Mouse (Mus musculus) liver, embryonic 16.5 days (tissue): ENCODE measurements around the gene Smim9. TPM values are rescaled to one million over a fixed set of nuclear protein-coding genes. Genes with fewer than 3 reads are reported as not detected.
A peak's percentile ranks its signal among the peaks of the same experiment; 100 is the strongest.

Experiments used
- ATAC-seq: fragments of 200-750 bp; cut with Nextera tagmentation; 2 replicates; pipeline ENCODE4 v1.8.0; 2017; ENCODE audit warnings: low read depth, mild to moderate bottlenecking, moderate number of reproducible peaks, moderate library complexity
- H3K27ac ChIP-seq: fragments of 300-500 bp; sonication (generic); 2 replicates; pipeline ENCODE4 v1.5.1; 2014; ENCODE audit warnings: mild to moderate bottlenecking, low read length
- H3K27me3 ChIP-seq: fragments of 300-500 bp; sonication (generic); 2 replicates; pipeline ENCODE4 v1.6.1; 2014; ENCODE audit warnings: low read depth, low read length, mixed read lengths; ENCODE audit not compliant: control insufficient read depth, insufficient read depth
- H3K36me3 ChIP-seq: fragments of 300-500 bp; sonication (generic); 2 replicates; pipeline ENCODE4 v1.6.1; 2014; ENCODE audit warnings: mild to moderate bottlenecking; ENCODE audit not compliant: control insufficient read depth, insufficient read depth
- H3K4me1 ChIP-seq: fragments of 300-500 bp; sonication (generic); 2 replicates; pipeline ENCODE4 v1.6.1; 2014; ENCODE audit warnings: low read depth, low read length, mixed read lengths; ENCODE audit not compliant: control insufficient read depth
- H3K4me2 ChIP-seq: fragments of 300-500 bp; sonication (generic); 2 replicates; pipeline ENCODE4 v1.6.1; 2014; ENCODE audit warnings: low read depth, low read length, mixed read lengths
- H3K4me3 ChIP-seq: fragments of 300-500 bp; sonication (generic); 2 replicates; pipeline ENCODE4 v1.5.1; 2014; ENCODE audit warnings: low read depth, mild to moderate bottlenecking, low read length
- H3K9ac ChIP-seq: fragments of 300-500 bp; sonication (generic); 2 replicates; pipeline ENCODE4 v1.6.1; 2014; ENCODE audit warnings: low read depth, low read length
- H3K9me3 ChIP-seq: fragments of 300-500 bp; sonication (generic); replicated peaks from 2 replicates; pipeline ENCODE4 v1.6.1; 2016; ENCODE audit warnings: low read length; ENCODE audit not compliant: control insufficient read depth
- WGBS: fragments of 180-500 bp; shearing (Covaris S2); extraction: QIAGEN DNeasy Blood & Tissue Kit; methylation state at CpG from one replicate; pipeline ENCODE4 v1.1.7; 2014; ENCODE audit not compliant: insufficient replicate concordance; 5-methylcytosine and 5-hydroxymethylcytosine counted together
- polyA plus RNA-seq: library from polyadenylated mRNA; unstranded; fragments of >200 nt; fragmentation: Nextera tagmentation; extraction: Ambion mirVana; gene quantifications from 2 replicates; pipeline ENCODE4 v1.2.1, GENCODE M21; 2015

The Smim9 gene
- polyA plus RNA-seq, 1 experiment from 2014 or later = not detected

- H3K27ac ChIP-seq = peak within 1 kb of the TSS; percentile 94
- WGBS = 25% methylated on average over 36 of the region's 36 CpGs
Measured at GRCm38 (mm10) chrX:75130467-75131160, 33.0 kb downstream of the Smim9 start, which contains the start of gene Mpp1. Gene Mpp1 (minus strand): TSS chrX:75131016.

GRCm38 (mm10) chrX:75129474-75129873, 34.1 kb downstream of the Smim9 start:
- H3K4me3 ChIP-seq = peak overlapping the region; percentile 75
- ATAC-seq = peak; percentile 16; the same call in 1 of the 2 replicates
- H3K9me3 ChIP-seq = no peaks in the 10 kb centered on the region
- WGBS = 22% methylated on average over 2 of the region's 2 CpGs
- H3K36me3 ChIP-seq = peaks cover 11% of the 10 kb centered on the region
- peak overlapping the region; percentile 91 for H3K27ac ChIP-seq
- H3K9ac ChIP-seq = peak overlapping the region; percentile 59
- no peaks in the 10 kb centered on the region for H3K27me3 ChIP-seq
- H3K4me2 ChIP-seq = peak overlapping the region; percentile 55
- no peaks in the 10 kb centered on the region; the same call in none of the 2 replicates for H3K4me1 ChIP-seq

More at GRCm38 (mm10) chrX:75130467-75131160, 33.0 kb downstream of the Smim9 start, which contains the start of gene Mpp1:
- Histone ChIP-seq H3K9me3 (no peaks in the 10 kb centered on the region), H3K4me3 (peak within 1 kb of the TSS; percentile 75), H3K27me3 (no peaks in the 10 kb centered on the region), H3K36me3 (peaks cover under 1% of the 10 kb centered on the region), H3K4me1 (no peaks in the 10 kb centered on the region; the same call in none of the 2 replicates), H3K4me2 (peak within 1 kb of the TSS; percentile 62), H3K9ac (peak within 1 kb of the TSS; percentile 76)
- peak; percentile 98 for ATAC-seq

GRCm38 (mm10) chrX:75128333-75128980, 35.1 kb downstream of the Smim9 start:
- peak overlapping the region; percentile 78 for H3K27ac ChIP-seq
- no peaks in the 10 kb centered on the region for H3K9me3 ChIP-seq
- peak overlapping the region; percentile 50 for H3K4me3 ChIP-seq
- no peaks in the 10 kb centered on the region for H3K27me3 ChIP-seq
- peak overlapping the region; percentile 51 for H3K4me2 ChIP-seq
- no peak; the same call in 1 of the 2 replicates for ATAC-seq
- H3K36me3 ChIP-seq = peaks cover 11% of the 10 kb centered on the region
- peak overlapping the region; percentile 46 for H3K9ac ChIP-seq
- H3K4me1 ChIP-seq = no peaks in the 10 kb centered on the region; the same call in none of the 2 replicates

GRCm38 (mm10) chrX:75126893-75127292, 36.7 kb downstream of the Smim9 start:
- Histone ChIP-seq H3K9me3 (no peaks in the 10 kb centered on the region), H3K27ac (0 out of 2 replicates have a peak overlapping the region, but pooled peaks have one; percentile 19), H3K36me3 (peaks cover 14% of the 10 kb centered on the region), H3K4me2 (peak overlapping the region; percentile 51), H3K4me1 (no peaks in the 10 kb centered on the region; the same call in none of the 2 replicates), H3K27me3 (no peaks in the 10 kb centered on the region), H3K4me3 (no peak overlapping the region), H3K9ac (no peak overlapping the region)
- ATAC-seq = no peak

- Histone ChIP-seq H3K36me3 (peaks cover 16% of the 10 kb centered on the region), H3K4me1 (no peaks in the 10 kb centered on the region; the same call in 1 of the 2 replicates), H3K4me2 (no peak overlapping the region), H3K27me3 (no peaks in the 10 kb centered on the region), H3K4me3 (no peak overlapping the region), H3K27ac (no peak overlapping the region), H3K9me3 (no peaks in the 10 kb centered on the region), H3K9ac (no peak overlapping the region)
- ATAC-seq = no peak
- WGBS = 66% methylated on average over 3 of the region's 3 CpGs
Measured at GRCm38 (mm10) chrX:75125606-75126005, 38.0 kb downstream of the Smim9 start.

- Histone ChIP-seq H3K27me3 (no peaks in the 10 kb centered on the region), H3K36me3 (peaks cover 42% of the 10 kb centered on the region), H3K4me1 (peaks cover 13% of the 10 kb centered on the region; the same call in 1 of the 2 replicates), H3K4me3 (no peak overlapping the region), H3K9ac (no peak overlapping the region), H3K9me3 (no peaks in the 10 kb centered on the region), H3K4me2 (peak overlapping the region; percentile 30), H3K27ac (peak overlapping the region; percentile 84)
- ATAC-seq = peak; percentile 97
Measured at GRCm38 (mm10) chrX:75115550-75115949, 48.0 kb downstream of the Smim9 start.

GRCm38 (mm10) chrX:75102293-75102692, 61.3 kb downstream of the Smim9 start:
- no peak overlapping the region for H3K4me2 ChIP-seq
- peaks cover 27% of the 10 kb centered on the region for H3K36me3 ChIP-seq
- WGBS = 62% methylated on average over 6 of the region's 6 CpGs
- no peaks in the 10 kb centered on the region for H3K9me3 ChIP-seq
- no peak overlapping the region for H3K9ac ChIP-seq
- H3K4me3 ChIP-seq = no peak overlapping the region
- H3K27ac ChIP-seq = no peak overlapping the region
- no peaks in the 10 kb centered on the region for H3K27me3 ChIP-seq
- peak; percentile 45 for ATAC-seq
- H3K4me1 ChIP-seq = no peaks in the 10 kb centered on the region

- no peaks in the 10 kb centered on the region for H3K9me3 ChIP-seq
- peak overlapping the region; percentile 30; the same call in 1 of the 2 replicates for H3K4me2 ChIP-seq
- H3K4me3 ChIP-seq = no peak overlapping the region
- no peaks in the 10 kb centered on the region for H3K4me1 ChIP-seq
- H3K27ac ChIP-seq = no peak overlapping the region
- H3K36me3 ChIP-seq = peaks cover 5% of the 10 kb centered on the region
- ATAC-seq = no peak
- H3K9ac ChIP-seq = no peak overlapping the region
- no peaks in the 10 kb centered on the region for H3K27me3 ChIP-seq
- WGBS = 74% methylated on average over 8 of the region's 8 CpGs
Measured at GRCm38 (mm10) chrX:75098799-75099198, 64.8 kb downstream of the Smim9 start.
